Mouse (Mus musculus): ENCODE results near the gene Art5. TPM values are rescaled to one million over a fixed set of nuclear protein-coding genes. Genes with fewer than 3 reads are reported as not detected.

Gene Art5
- polyA plus RNA-seq, 1 experiment from 2014 or later, result 0.46 TPM

- Histone ChIP-seq H3K27ac (ENCODE audit: low read depth) (no peak overlapping the region), H3K9me3 (ENCODE audit: control insufficient read depth, low read length) (no peaks in the 10 kb centered on the region), H3K4me3 (ENCODE audit: low read depth, low read length) (no peak overlapping the region), H3K36me3 (ENCODE audit: control insufficient read depth, insufficient read depth, low read length) (no peaks in the 10 kb centered on the region), H3K27me3 (replicated peaks; ENCODE audit: control insufficient read depth, insufficient read depth, low read length) (no peaks in the 10 kb centered on the region), H3K4me2 (ENCODE audit: low read length) (no peak overlapping the region), H3K4me1 (replicated peaks; ENCODE audit: control insufficient read depth, insufficient read depth, low read length) (no peaks in the 10 kb centered on the region), H3K9ac (ENCODE audit: low read length) (no peak overlapping the region)
- ATAC-seq (replicated peaks; ENCODE audit: low FRiP score, low TSS enrichment, low read depth), result no peak
- 93% methylated on average over 4 of the region's 4 CpGs for WGBS
- no peak for DNase-seq (ENCODE audit: low spot score)
Measured at GRCm38 (mm10) chr7:102109746-102110145, 457 bp upstream of the Art5 start.

- Histone ChIP-seq H3K27me3 (replicated peaks; ENCODE audit: control insufficient read depth, insufficient read depth, low read length) (no peaks in the 10 kb centered on the region), H3K9ac (ENCODE audit: low read length) (no peak overlapping the region), H3K27ac (ENCODE audit: low read depth) (no peak overlapping the region), H3K4me3 (ENCODE audit: low read depth, low read length) (no peak overlapping the region), H3K4me1 (replicated peaks; ENCODE audit: control insufficient read depth, insufficient read depth, low read length) (no peaks in the 10 kb centered on the region), H3K4me2 (ENCODE audit: low read length) (no peak overlapping the region), H3K9me3 (ENCODE audit: control insufficient read depth, low read length) (no peaks in the 10 kb centered on the region), H3K36me3 (ENCODE audit: control insufficient read depth, insufficient read depth, low read length) (no peaks in the 10 kb centered on the region)
- no peak for DNase-seq (ENCODE audit: low spot score)
- no peak for ATAC-seq (replicated peaks; ENCODE audit: low FRiP score, low TSS enrichment, low read depth)
- 80% methylated on average over 1 of the region's 1 CpGs for WGBS
Measured at GRCm38 (mm10) chr7:102108206-102108605, 1.1 kb downstream of the Art5 start.

- Histone ChIP-seq H3K4me3 (ENCODE audit: low read depth, low read length) (peak overlapping the region; percentile 20), H3K4me1 (replicated peaks; ENCODE audit: control insufficient read depth, insufficient read depth, low read length) (no peaks in the 10 kb centered on the region), H3K27ac (ENCODE audit: low read depth) (no peak overlapping the region), H3K9ac (ENCODE audit: low read length) (peak overlapping the region; percentile 23), H3K27me3 (replicated peaks; ENCODE audit: control insufficient read depth, insufficient read depth, low read length) (no peaks in the 10 kb centered on the region), H3K4me2 (ENCODE audit: low read length) (peak overlapping the region; percentile 57), H3K9me3 (ENCODE audit: control insufficient read depth, low read length) (no peaks in the 10 kb centered on the region), H3K36me3 (ENCODE audit: control insufficient read depth, insufficient read depth, low read length) (no peaks in the 10 kb centered on the region)
- WGBS, result 11% methylated on average over 23 of the region's 23 CpGs
- ATAC-seq (replicated peaks; ENCODE audit: low FRiP score, low TSS enrichment, low read depth) (0 out of 2 replicates have a peak, but pooled peaks have one; percentile 26), DNase-seq (ENCODE audit: low spot score) (peak; percentile 64)
Measured at GRCm38 (mm10) chr7:102106700-102107141, 2.6 kb downstream of the Art5 start.

GRCm38 (mm10) chr7:102104126-102104525 is 5.2 kb downstream of the Art5 start:
- no peak for DNase-seq (ENCODE audit: low spot score)
- no peaks in the 10 kb centered on the region for H3K9me3 ChIP-seq (ENCODE audit: control insufficient read depth, low read length)
- H3K36me3 ChIP-seq (ENCODE audit: control insufficient read depth, insufficient read depth, low read length), result no peaks in the 10 kb centered on the region
- no peaks in the 10 kb centered on the region for H3K27me3 ChIP-seq (replicated peaks; ENCODE audit: control insufficient read depth, insufficient read depth, low read length)
- no peak overlapping the region for H3K4me2 ChIP-seq (ENCODE audit: low read length)
- no peak overlapping the region for H3K27ac ChIP-seq (ENCODE audit: low read depth)
- no peak for ATAC-seq (replicated peaks; ENCODE audit: low FRiP score, low TSS enrichment, low read depth)
- 51% methylated on average over 5 of the region's 5 CpGs for WGBS
- H3K4me1 ChIP-seq (replicated peaks; ENCODE audit: control insufficient read depth, insufficient read depth, low read length), result peaks cover 10% of the 10 kb centered on the region
- no peak overlapping the region for H3K4me3 ChIP-seq (ENCODE audit: low read depth, low read length)
- H3K9ac ChIP-seq (ENCODE audit: low read length), result no peak overlapping the region

GRCm38 (mm10) chr7:102103555-102103954 is 5.7 kb downstream of the Art5 start:
- Histone ChIP-seq H3K36me3 (ENCODE audit: control insufficient read depth, insufficient read depth, low read length) (no peaks in the 10 kb centered on the region), H3K4me2 (ENCODE audit: low read length) (no peak overlapping the region), H3K4me1 (replicated peaks; ENCODE audit: control insufficient read depth, insufficient read depth, low read length) (peaks cover 10% of the 10 kb centered on the region), H3K4me3 (ENCODE audit: low read depth, low read length) (no peak overlapping the region), H3K9ac (ENCODE audit: low read length) (no peak overlapping the region), H3K9me3 (ENCODE audit: control insufficient read depth, low read length) (no peaks in the 10 kb centered on the region), H3K27ac (ENCODE audit: low read depth) (no peak overlapping the region), H3K27me3 (replicated peaks; ENCODE audit: control insufficient read depth, insufficient read depth, low read length) (no peaks in the 10 kb centered on the region)
- no peak for ATAC-seq (replicated peaks; ENCODE audit: low FRiP score, low TSS enrichment, low read depth)
- 68% methylated on average over 2 of the region's 2 CpGs for WGBS
- DNase-seq (ENCODE audit: low spot score), result no peak

GRCm38 (mm10) chr7:102102696-102103095 is 6.6 kb downstream of the Art5 start:
- H3K27me3 ChIP-seq (replicated peaks; ENCODE audit: control insufficient read depth, insufficient read depth, low read length), result no peaks in the 10 kb centered on the region
- H3K9ac ChIP-seq (ENCODE audit: low read length), result no peak overlapping the region
- DNase-seq (ENCODE audit: low spot score), result no peak
- H3K4me2 ChIP-seq (ENCODE audit: low read length), result no peak overlapping the region
- no peak overlapping the region for H3K4me3 ChIP-seq (ENCODE audit: low read depth, low read length)
- WGBS, result 38% methylated on average over 6 of the region's 6 CpGs
- H3K27ac ChIP-seq (ENCODE audit: low read depth), result no peak overlapping the region
- ATAC-seq (replicated peaks; ENCODE audit: low FRiP score, low TSS enrichment, low read depth), result no peak
- peaks cover 10% of the 10 kb centered on the region for H3K4me1 ChIP-seq (replicated peaks; ENCODE audit: control insufficient read depth, insufficient read depth, low read length)
- H3K36me3 ChIP-seq (ENCODE audit: control insufficient read depth, insufficient read depth, low read length), result no peaks in the 10 kb centered on the region
- no peaks in the 10 kb centered on the region for H3K9me3 ChIP-seq (ENCODE audit: control insufficient read depth, low read length)

GRCm38 (mm10) chr7:102102241-102102640 is 7.0 kb downstream of the Art5 start:
- Histone ChIP-seq H3K36me3 (ENCODE audit: control insufficient read depth, insufficient read depth, low read length) (no peaks in the 10 kb centered on the region), H3K9ac (ENCODE audit: low read length) (no peak overlapping the region), H3K4me1 (replicated peaks; ENCODE audit: control insufficient read depth, insufficient read depth, low read length) (peaks cover 10% of the 10 kb centered on the region), H3K27me3 (replicated peaks; ENCODE audit: control insufficient read depth, insufficient read depth, low read length) (no peaks in the 10 kb centered on the region), H3K27ac (ENCODE audit: low read depth) (no peak overlapping the region), H3K4me2 (ENCODE audit: low read length) (no peak overlapping the region), H3K9me3 (ENCODE audit: control insufficient read depth, low read length) (no peaks in the 10 kb centered on the region), H3K4me3 (ENCODE audit: low read depth, low read length) (no peak overlapping the region)
- no peak for ATAC-seq (replicated peaks; ENCODE audit: low FRiP score, low TSS enrichment, low read depth)
- 57% methylated on average over 8 of the region's 8 CpGs for WGBS
- DNase-seq (ENCODE audit: low spot score), result no peak

- H3K9me3 ChIP-seq (ENCODE audit: control insufficient read depth, low read length), result no peaks in the 10 kb centered on the region
- no peaks in the 10 kb centered on the region for H3K27me3 ChIP-seq (replicated peaks; ENCODE audit: control insufficient read depth, insufficient read depth, low read length)
- no peak within 1 kb of the TSS for H3K27ac ChIP-seq (ENCODE audit: low read depth)
- H3K4me1 ChIP-seq (replicated peaks; ENCODE audit: control insufficient read depth, insufficient read depth, low read length), result peaks cover 10% of the 10 kb centered on the region
- H3K4me3 ChIP-seq (ENCODE audit: low read depth, low read length), result no peak within 1 kb of the TSS
- DNase-seq (ENCODE audit: low spot score), result no peak
- WGBS, result 61% methylated on average over 5 of the region's 5 CpGs
- no peak within 1 kb of the TSS for H3K9ac ChIP-seq (ENCODE audit: low read length)
- no peaks in the 10 kb centered on the region for H3K36me3 ChIP-seq (ENCODE audit: control insufficient read depth, insufficient read depth, low read length)
- no peak for ATAC-seq (replicated peaks; ENCODE audit: low FRiP score, low TSS enrichment, low read depth)
- H3K4me2 ChIP-seq (ENCODE audit: low read length), result peak within 1 kb of the TSS; percentile 67
Measured at GRCm38 (mm10) chr7:102101487-102101886, 7.8 kb downstream of the Art5 start, which contains the start of gene Art1. TSS of gene Art1 (plus strand) at chr7:102101743.

GRCm38 (mm10) chr7:102100868-102101267 is 8.4 kb downstream of the Art5 start:
- DNase-seq (ENCODE audit: low spot score) (no peak), ATAC-seq (replicated peaks; ENCODE audit: low FRiP score, low TSS enrichment, low read depth) (no peak)
- H3K27me3 ChIP-seq (replicated peaks; ENCODE audit: control insufficient read depth, insufficient read depth, low read length), result no peaks in the 10 kb centered on the region
- H3K4me1 ChIP-seq (replicated peaks; ENCODE audit: control insufficient read depth, insufficient read depth, low read length), result peaks cover 10% of the 10 kb centered on the region
- no peak overlapping the region for H3K27ac ChIP-seq (ENCODE audit: low read depth)
- H3K9ac ChIP-seq (ENCODE audit: low read length), result no peak overlapping the region
- 55% methylated on average over 5 of the region's 5 CpGs for WGBS
- no peaks in the 10 kb centered on the region for H3K36me3 ChIP-seq (ENCODE audit: control insufficient read depth, insufficient read depth, low read length)
- no peaks in the 10 kb centered on the region for H3K9me3 ChIP-seq (ENCODE audit: control insufficient read depth, low read length)
- H3K4me2 ChIP-seq (ENCODE audit: low read length), result no peak overlapping the region
- H3K4me3 ChIP-seq (ENCODE audit: low read depth, low read length), result no peak overlapping the region
